Mouse (Mus musculus) heart, postnatal 0 days (tissue): ENCODE measurements around the gene Susd6.

Source experiments
- CTCF ChIP-seq: IDR thresholded peaks from 2 replicates; pipeline ENCODE4 v1.5.1; 2016; ENCODE audit warnings: antibody characterized with exemption, control low read depth, low read depth
- EP300 ChIP-seq: IDR thresholded peaks from 2 replicates; pipeline ENCODE4 v1.6.1; 2016; ENCODE audit warnings: antibody characterized with exemption, low read depth

- TF ChIP-seq CTCF (no peak), EP300 (no peak)
Observed at GRCm38 (mm10) chr12:80927518-80927917, 137.2 kb downstream of the Susd6 start.
